Mouse (Mus musculus): ENCODE data around the gene Bhlhb9.

Bhlhb9 gene

GRCm38 (mm10) chrX:135885411-135886233 is 88.2 kb downstream of the Bhlhb9 start:
- in situ Hi-C loops (cut with MboI, MseI), result no loop called here

- in situ Hi-C loops (cut with MboI, MseI), result no loop called here
Observed at GRCm38 (mm10) chrX:135886234-135886585, 88.8 kb downstream of the Bhlhb9 start.

- in situ Hi-C loops (cut with MboI, MseI), result no loop called here
Observed at GRCm38 (mm10) chrX:135916580-135916979, 119.2 kb downstream of the Bhlhb9 start.

DNA sequence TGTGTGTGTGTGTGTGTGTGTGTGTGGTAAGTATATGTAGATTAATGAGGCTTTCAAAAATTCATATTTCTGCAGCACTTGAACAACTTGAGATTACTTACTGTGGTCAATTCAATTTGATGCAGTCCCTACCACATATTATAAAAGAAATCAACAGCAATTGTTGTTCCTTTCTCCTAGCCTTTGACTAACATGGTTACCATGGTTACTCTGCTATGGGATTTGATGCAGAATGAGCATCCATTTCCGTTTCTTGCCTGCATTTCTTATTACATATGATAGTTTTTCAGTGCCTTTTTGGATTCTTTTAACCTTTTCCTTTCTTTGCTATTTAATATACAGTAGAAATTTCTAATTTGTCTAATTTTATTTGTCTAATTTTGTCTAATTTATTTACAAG is 119.7 kb downstream of the Bhlhb9 start:
- in situ Hi-C loops (cut with MboI, MseI), result no loop called here

DNA sequence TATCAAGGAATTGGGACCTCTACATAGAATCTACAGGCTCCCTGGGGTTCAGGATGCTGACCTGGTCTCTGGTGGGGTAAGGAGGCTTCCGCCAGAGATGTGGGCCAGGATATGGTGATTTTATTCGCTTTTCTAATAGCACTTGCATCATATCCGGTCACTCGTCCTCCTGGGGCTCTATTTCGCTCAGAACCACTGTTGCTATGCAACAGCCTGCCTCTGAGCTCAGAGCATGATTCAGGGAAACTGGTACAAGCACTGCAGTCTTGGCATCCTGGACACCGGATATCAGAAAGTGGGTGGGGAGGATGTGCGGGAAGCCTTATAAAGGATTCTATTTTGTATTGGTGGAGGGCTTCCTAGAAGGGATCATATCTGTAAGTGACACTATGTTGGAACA is 124.8 kb downstream of the Bhlhb9 start:
- in situ Hi-C loops (cut with MboI, MseI), result no loop called here

DNA sequence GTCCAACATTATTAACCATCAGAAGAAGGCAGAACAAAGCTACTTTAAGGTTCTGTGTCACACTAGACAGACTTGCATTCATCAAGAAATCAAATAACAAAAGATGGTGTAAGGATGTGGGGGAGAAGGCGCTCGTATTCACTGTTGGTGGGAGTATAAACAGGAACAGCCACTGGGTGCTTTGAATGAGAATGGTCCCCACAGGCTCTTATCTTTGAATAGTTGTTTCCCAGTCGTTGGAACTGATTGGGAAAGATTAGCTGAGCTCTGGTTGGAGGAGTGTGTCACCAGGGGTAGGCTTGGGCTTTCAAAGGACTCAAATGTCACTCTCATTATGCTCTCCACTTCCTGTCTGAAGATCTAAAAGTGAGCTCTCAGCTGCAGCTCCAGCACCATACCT is 128.5 kb downstream of the Bhlhb9 start:
- in situ Hi-C loops (cut with MboI, MseI), result no loop called here

- in situ Hi-C loops (cut with MboI, MseI), result no loop called here
Observed at GRCm38 (mm10) chrX:135928588-135928987, 131.2 kb downstream of the Bhlhb9 start.

- in situ Hi-C loops (cut with MboI, MseI), result no loop called here
Observed at GRCm38 (mm10) chrX:135936452-135936851, 139.1 kb downstream of the Bhlhb9 start.
